Mouse (Mus musculus): Measurements from ENCODE around the gene Sp100. TPM values are rescaled to one million over a fixed set of nuclear protein-coding genes. Genes with fewer than 3 reads are reported as not detected.

The Sp100 gene
- polyA plus RNA-seq (2017; shearing (Covaris generic)), result 100 to 1,000 TPM; 714 to 870 TPM

DNA sequence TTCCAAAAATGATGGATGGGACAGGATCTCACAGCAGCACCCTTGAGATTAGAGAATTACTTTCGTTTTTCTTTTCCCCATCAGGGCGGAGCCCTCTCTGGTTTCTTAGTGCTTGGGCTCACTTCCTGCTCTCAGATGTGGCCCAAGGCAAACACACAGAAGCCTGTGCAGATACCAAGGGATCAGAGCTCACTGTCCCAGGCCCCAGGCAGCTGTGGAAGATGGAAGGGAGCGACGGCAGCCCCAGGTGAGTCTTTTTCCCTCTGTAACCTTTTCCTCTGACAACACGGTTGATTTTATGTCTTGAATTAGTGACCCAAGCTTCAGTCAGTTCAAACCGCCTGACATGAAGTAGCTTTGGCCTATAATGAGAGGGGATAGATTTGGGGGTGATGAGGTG lies at the start of gene Sp100:
TSS of gene Sp100 (plus strand) at position 108 of the 400 bp plus-strand sequence.

GRCm38 (mm10) chr1:85600078-85600477 lies 49.7 kb upstream of the Sp100 start, which contains the start of gene Sp140:
TSS of gene Sp140 (plus strand) at chr1:85600378.

Other genes with a start within 250 kb of the Sp100 start
- not detected for gene G530012D18Rik, start 74.3 kb upstream of the Sp100 start, polyA plus RNA-seq (2017; shearing (Covaris generic))
- gene Sp110, start 51.2 kb upstream of the Sp100 start, polyA plus RNA-seq (2017; shearing (Covaris generic)), result 100 to 1,000 TPM; 234 to 255 TPM
- gene Sp140, start 49.6 kb upstream of the Sp100 start, polyA plus RNA-seq (2017; shearing (Covaris generic)), result 10 to 100 TPM; 54.1 to 57.6 TPM
- 10 to 100 TPM; 27.1 to 29.9 TPM for gene A630001G21Rik, start 128.7 kb downstream of the Sp100 start, polyA plus RNA-seq (2017; shearing (Covaris generic))
- 100 to 1,000 TPM; 197 to 258 TPM for gene Cab39, start 143.5 kb downstream of the Sp100 start, polyA plus RNA-seq (2017; shearing (Covaris generic))
- 100 to 1,000 TPM; 330 to 561 TPM for gene Itm2c, start 244.3 kb downstream of the Sp100 start, polyA plus RNA-seq (2017; shearing (Covaris generic))